Mouse (Mus musculus) stomach, embryonic 14.5 days (tissue): Measurements from ENCODE around the gene Naa11. TPM values are rescaled to one million over a fixed set of nuclear protein-coding genes. Genes with fewer than 3 reads are reported as not detected.
A peak's percentile ranks its signal among the peaks of the same experiment; 100 is the strongest.

Source experiments
- ATAC-seq: fragments of 200-750 bp; cut with Nextera tagmentation; 2 replicates; pipeline ENCODE4 v1.8.0; 2017; ENCODE audit warnings: low read depth, moderate TSS enrichment; ENCODE audit not compliant: insufficient number of reproducible peaks, insufficient read depth, low FRiP score
- H3K27ac ChIP-seq: fragments of 300-500 bp; sonication (generic); 2 replicates; pipeline ENCODE4 v1.5.1; 2014; ENCODE audit warnings: mild to moderate bottlenecking, low read length, moderate library complexity, mixed read lengths
- H3K27me3 ChIP-seq: fragments of 300-500 bp; sonication (generic); 2 replicates; pipeline ENCODE4 v1.6.1; 2014; ENCODE audit warnings: low read length, control low read depth, mixed read lengths; ENCODE audit not compliant: control insufficient read depth, insufficient read depth
- H3K36me3 ChIP-seq: fragments of 300-500 bp; sonication (generic); 2 replicates; pipeline ENCODE4 v1.6.1; 2014; ENCODE audit warnings: mild to moderate bottlenecking, control low read depth, low read length, moderate library complexity, mixed read lengths; ENCODE audit not compliant: control insufficient read depth, insufficient read depth
- H3K4me1 ChIP-seq: fragments of 300-500 bp; sonication (generic); 2 replicates; pipeline ENCODE4 v1.6.1; 2014; ENCODE audit warnings: low read length, control low read depth, mixed read lengths; ENCODE audit not compliant: control insufficient read depth, insufficient read depth
- H3K4me2 ChIP-seq: fragments of 300-500 bp; sonication (generic); replicated peaks from 2 replicates; pipeline ENCODE4 v1.6.1; 2014; ENCODE audit warnings: low read depth, low read length, control low read depth
- H3K4me3 ChIP-seq: fragments of 300-500 bp; sonication (generic); 2 replicates; pipeline ENCODE4 v1.5.1; 2014; ENCODE audit warnings: low read depth, low read length, control low read depth
- H3K9ac ChIP-seq: fragments of 300-500 bp; sonication (generic); replicated peaks from 2 replicates; pipeline ENCODE4 v1.6.1; 2014; ENCODE audit warnings: low read depth, mild to moderate bottlenecking, control low read depth, low read length, moderate library complexity, mixed read lengths
- H3K9me3 ChIP-seq: fragments of 300-500 bp; sonication (generic); 2 replicates; pipeline ENCODE4 v1.6.1; 2016; ENCODE audit warnings: low read depth, low read length, control low read depth; ENCODE audit not compliant: control insufficient read depth
- WGBS: fragments of 180-500 bp; shearing (Covaris S2); extraction: QIAGEN DNeasy Blood & Tissue Kit; methylation state at CpG from one replicate; pipeline ENCODE4 v1.1.7; 2014; 5-methylcytosine and 5-hydroxymethylcytosine counted together
- polyA plus RNA-seq: library from polyadenylated mRNA; unstranded; fragments of >200 nt; fragmentation: Nextera tagmentation; extraction: Ambion mirVana; gene quantifications from 2 replicates; pipeline ENCODE4 v1.2.1, GENCODE M21; 2014

The Naa11 gene
- polyA plus RNA-seq, 1 experiment from 2014 or later = 0.07 TPM

DNA sequence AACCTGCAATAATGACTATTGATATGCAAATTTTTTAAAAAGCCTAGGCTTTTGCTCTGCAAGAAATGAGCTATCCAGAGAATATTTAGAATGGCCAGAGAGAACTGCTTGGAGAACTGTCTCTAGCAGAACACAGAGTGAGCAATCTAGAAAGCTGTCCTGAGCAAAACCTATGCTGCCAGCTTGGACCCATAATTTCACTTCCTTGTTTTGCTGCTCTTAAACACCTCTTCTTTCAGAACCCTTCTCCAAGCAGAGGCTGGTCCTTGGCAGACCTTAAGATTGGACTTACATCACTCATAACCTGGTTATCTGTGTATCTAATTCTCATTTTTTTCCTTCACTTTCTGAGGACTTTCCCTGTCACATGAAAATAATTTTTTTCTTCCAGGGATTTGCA, 8.9 kb upstream of the Naa11 start:
- ATAC-seq = no peak
- no peaks in the 10 kb centered on the region for H3K27me3 ChIP-seq
- no peak overlapping the region for H3K4me3 ChIP-seq
- no peaks in the 10 kb centered on the region for H3K4me1 ChIP-seq
- no peak overlapping the region for H3K4me2 ChIP-seq
- no peak overlapping the region for H3K9ac ChIP-seq
- no peaks in the 10 kb centered on the region for H3K36me3 ChIP-seq
- H3K9me3 ChIP-seq = no peaks in the 10 kb centered on the region
- H3K27ac ChIP-seq = no peak overlapping the region

DNA sequence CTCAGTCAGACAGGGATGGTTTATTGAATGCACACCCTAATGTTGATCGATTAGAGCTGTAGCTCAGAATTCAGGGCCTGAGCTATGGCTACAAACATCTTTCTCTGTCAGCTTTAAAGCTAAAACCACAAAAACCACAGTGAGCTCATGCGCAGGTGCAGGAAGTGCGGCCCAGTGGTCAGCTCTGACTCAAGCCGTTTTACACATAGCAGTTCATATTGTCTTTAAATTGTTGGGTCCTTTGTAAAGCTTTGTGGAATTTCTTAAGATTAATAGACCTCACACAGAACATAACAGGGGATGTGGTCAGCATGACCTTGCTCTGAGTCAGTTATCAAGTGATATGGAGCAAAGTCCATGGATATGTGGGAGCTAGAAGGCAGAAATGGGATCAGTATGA, 5.4 kb upstream of the Naa11 start:
- no peaks in the 10 kb centered on the region for H3K36me3 ChIP-seq
- 82% methylated on average over 4 of the region's 4 CpGs for WGBS
- H3K9ac ChIP-seq = no peak overlapping the region
- H3K4me3 ChIP-seq = no peak overlapping the region
- H3K27ac ChIP-seq = no peak overlapping the region
- H3K4me2 ChIP-seq = no peak overlapping the region
- no peak for ATAC-seq
- no peaks in the 10 kb centered on the region for H3K4me1 ChIP-seq
- H3K27me3 ChIP-seq = no peaks in the 10 kb centered on the region
- H3K9me3 ChIP-seq = no peaks in the 10 kb centered on the region

DNA sequence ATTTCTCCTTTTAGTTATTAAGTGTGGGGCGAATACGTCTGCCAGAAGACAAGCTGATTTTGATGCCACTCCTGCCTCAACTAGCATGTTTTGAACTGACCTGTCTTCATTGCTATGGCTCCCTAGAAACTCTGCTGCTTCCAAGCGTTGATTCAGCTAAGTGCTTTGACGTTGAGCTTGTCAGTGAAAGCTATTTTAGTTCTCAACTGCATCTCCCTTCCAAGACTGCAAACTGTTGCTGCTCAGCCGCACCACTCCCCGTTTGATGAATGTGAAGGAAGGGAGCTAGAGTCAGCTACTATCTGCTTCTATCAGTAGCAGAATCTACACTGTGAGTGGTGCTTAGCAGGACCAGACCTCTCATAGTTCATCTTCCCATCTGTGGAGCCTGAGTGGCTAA, 4.6 kb downstream of the Naa11 start:
- no peak for ATAC-seq

DNA sequence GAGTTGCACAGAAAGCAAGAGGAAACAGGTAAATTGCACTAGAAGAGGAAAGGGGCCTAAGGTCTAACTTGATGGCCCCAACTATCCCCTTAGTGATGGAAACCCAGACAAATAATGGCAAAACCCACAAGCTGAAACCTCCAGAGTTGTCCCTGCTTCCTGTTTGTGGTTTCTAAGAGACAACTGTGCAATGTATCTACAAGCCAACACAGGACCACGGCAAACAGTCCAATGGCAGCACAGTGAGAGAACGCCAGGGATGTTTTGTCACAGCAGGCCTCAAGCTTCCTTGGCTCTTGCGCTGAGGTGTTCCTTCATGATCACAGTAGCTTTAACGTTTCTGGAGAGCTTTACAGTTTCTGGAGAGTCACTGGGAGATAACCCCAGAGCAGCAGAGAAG, 7.8 kb downstream of the Naa11 start:
- Histone ChIP-seq H3K9ac (no peak overlapping the region), H3K4me2 (no peak overlapping the region), H3K27ac (no peak overlapping the region), H3K27me3 (no peaks in the 10 kb centered on the region), H3K9me3 (no peaks in the 10 kb centered on the region), H3K4me1 (peaks cover 4% of the 10 kb centered on the region; the same call in 1 of the 2 replicates), H3K36me3 (no peaks in the 10 kb centered on the region), H3K4me3 (no peak overlapping the region)
- no peak for ATAC-seq
- 77% methylated on average over 4 of the region's 4 CpGs for WGBS

More for the DNA sequence above, 4.6 kb downstream of the Naa11 start:
- Histone ChIP-seq H3K9me3 (no peaks in the 10 kb centered on the region), H3K9ac (no peak overlapping the region), H3K4me3 (no peak overlapping the region), H3K4me1 (peaks cover 4% of the 10 kb centered on the region; the same call in 1 of the 2 replicates), H3K27ac (no peak overlapping the region), H3K27me3 (no peaks in the 10 kb centered on the region), H3K36me3 (no peaks in the 10 kb centered on the region), H3K4me2 (no peak overlapping the region)
- WGBS = 56% methylated on average over 6 of the region's 6 CpGs

DNA sequence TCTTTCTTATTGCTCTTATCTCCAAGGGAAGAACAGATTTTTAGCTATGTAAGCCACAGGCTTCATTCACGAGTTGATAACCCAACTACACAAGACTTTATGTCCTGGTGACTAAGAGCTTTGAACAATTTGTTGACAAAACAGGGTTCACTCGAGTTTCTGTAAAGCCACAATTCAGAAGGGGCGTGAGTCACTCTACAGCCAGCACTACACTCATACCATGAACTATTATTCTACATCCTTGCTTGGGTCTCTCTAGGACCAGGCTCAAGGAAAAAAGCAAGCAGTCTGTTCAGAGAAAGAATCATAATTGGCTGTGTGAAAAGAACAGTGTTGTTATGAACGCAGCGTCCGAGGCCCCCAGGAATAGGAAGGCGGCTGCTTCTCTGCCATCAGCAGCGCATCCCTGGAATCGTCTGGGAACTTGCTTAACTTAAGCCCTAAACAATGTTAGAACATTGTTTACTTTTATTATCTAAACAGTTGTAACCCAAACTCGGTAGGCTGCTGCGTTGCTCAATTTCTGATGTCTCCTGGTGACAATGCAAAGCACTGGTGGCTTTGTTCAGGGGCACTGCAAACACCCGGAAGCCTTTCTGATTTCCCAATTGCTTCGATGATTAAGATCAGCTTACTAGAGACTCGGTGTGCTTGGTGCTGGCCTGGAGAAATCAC, 9.5 kb downstream of the Naa11 start:
- no peak overlapping the region for H3K27ac ChIP-seq
- peaks cover 4% of the 10 kb centered on the region; the same call in 1 of the 2 replicates for H3K4me1 ChIP-seq
- H3K36me3 ChIP-seq = no peaks in the 10 kb centered on the region
- H3K9me3 ChIP-seq = no peaks in the 10 kb centered on the region
- WGBS = 28% methylated on average over 14 of the region's 14 CpGs
- H3K9ac ChIP-seq = no peak overlapping the region
- no peaks in the 10 kb centered on the region for H3K27me3 ChIP-seq
- no peak for ATAC-seq
- peak overlapping the region; percentile 32 for H3K4me2 ChIP-seq
- no peak overlapping the region for H3K4me3 ChIP-seq

DNA sequence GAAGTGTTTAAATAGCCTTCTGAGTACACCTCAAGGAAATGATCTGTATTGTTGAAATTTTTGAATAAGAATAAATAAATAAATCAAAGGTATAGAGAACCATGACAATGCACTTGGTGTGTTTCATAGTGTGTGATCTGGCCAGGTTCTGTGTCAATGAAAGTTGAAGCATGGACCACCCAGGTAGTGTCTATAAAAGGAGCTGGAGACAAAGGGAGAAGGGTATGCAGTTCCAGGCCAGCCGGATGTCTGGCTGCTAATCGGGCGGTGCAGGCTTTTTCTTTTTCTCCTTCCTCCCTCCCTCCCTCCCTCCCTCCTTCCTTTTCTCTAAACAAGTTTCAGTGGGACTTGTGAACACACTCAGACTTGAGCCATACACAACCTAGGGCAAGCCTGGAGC, 12.2 kb downstream of the Naa11 start:
- H3K4me2 ChIP-seq = no peak overlapping the region
- no peak overlapping the region for H3K9ac ChIP-seq
- no peaks in the 10 kb centered on the region for H3K36me3 ChIP-seq
- H3K4me3 ChIP-seq = no peak overlapping the region
- peaks cover 4% of the 10 kb centered on the region; the same call in 1 of the 2 replicates for H3K4me1 ChIP-seq
- ATAC-seq = 0 out of 2 replicates have a peak, but pooled peaks have one; percentile 49
- no peaks in the 10 kb centered on the region for H3K27me3 ChIP-seq
- H3K27ac ChIP-seq = no peak overlapping the region
- 37% methylated on average over 3 of the region's 3 CpGs for WGBS
- H3K9me3 ChIP-seq = no peaks in the 10 kb centered on the region

DNA sequence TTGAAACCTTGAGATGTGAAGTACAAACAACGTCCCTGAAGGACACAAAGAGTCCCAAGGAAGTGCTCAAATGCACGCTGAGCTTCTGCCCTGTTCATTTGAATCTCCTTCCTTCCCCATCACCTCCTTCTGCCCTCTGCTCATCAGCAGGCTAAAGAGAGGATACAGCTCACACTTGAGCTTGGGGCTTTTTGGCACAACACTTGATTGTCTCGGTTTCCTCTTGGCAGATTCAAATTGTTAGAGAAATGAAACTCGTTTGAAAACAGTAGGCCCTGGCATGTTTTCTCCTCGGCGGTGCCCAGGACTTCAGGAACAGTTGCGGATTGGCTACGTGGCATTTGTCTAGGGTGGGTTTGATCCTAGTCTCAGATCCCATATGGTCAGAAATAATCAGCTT, 27.4 kb downstream of the Naa11 start:
- Histone ChIP-seq H3K4me2 (no peak overlapping the region), H3K27ac (no peak overlapping the region), H3K27me3 (no peaks in the 10 kb centered on the region), H3K4me1 (no peaks in the 10 kb centered on the region), H3K9ac (no peak overlapping the region), H3K9me3 (no peaks in the 10 kb centered on the region), H3K36me3 (no peaks in the 10 kb centered on the region), H3K4me3 (no peak overlapping the region)
- 75% methylated on average over 8 of the region's 8 CpGs for WGBS
- no peak for ATAC-seq

DNA sequence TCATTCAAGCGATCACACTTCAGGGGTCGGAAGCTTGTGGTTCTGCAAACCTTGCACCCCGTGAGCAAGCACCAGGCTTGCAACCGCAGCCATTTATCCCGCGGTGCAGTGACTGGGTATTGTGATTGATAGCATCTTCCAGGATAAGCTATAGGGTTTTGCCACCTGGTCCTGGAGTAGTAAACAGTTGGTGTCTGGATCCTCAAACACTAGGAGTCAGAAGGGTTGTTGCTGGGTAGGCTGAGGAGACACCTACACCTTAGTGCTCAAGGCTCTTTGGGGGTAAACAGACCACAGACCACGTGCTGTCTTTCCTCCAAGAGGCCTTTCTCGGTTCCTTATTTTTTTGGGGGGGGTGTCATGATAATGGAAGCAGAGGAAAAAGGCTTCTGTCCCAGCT, 27.9 kb downstream of the Naa11 start:
- H3K27ac ChIP-seq = no peak overlapping the region
- no peak overlapping the region for H3K4me2 ChIP-seq
- no peaks in the 10 kb centered on the region for H3K4me1 ChIP-seq
- no peak for ATAC-seq
- H3K9me3 ChIP-seq = no peaks in the 10 kb centered on the region
- H3K36me3 ChIP-seq = no peaks in the 10 kb centered on the region
- no peak overlapping the region for H3K4me3 ChIP-seq
- no peak overlapping the region for H3K9ac ChIP-seq
- WGBS = 39% methylated on average over 8 of the region's 8 CpGs
- H3K27me3 ChIP-seq = no peaks in the 10 kb centered on the region

DNA sequence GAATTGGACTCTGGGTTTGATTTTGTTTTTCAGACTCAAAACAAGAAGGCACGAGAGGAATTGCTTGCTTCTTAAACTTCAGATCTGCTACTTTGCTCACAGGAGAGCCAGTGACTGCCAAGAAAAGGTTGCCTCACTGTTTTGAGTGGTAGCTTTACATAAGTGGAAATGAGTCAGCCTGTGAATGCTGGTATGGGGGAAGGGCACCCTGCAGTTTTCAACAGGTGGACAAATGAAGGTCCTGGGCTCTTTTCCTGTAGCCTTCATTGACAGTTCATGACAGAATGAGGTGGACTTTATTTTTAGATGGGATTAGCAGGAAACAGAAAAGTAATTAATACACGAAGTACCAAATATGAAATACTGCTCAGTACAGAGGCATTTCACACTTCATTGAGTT, 29.6 kb downstream of the Naa11 start:
- H3K4me2 ChIP-seq = no peak overlapping the region
- no peak overlapping the region for H3K9ac ChIP-seq
- no peaks in the 10 kb centered on the region for H3K27me3 ChIP-seq
- no peak overlapping the region for H3K4me3 ChIP-seq
- ATAC-seq = no peak
- no peaks in the 10 kb centered on the region for H3K9me3 ChIP-seq
- no peak overlapping the region for H3K27ac ChIP-seq
- H3K4me1 ChIP-seq = no peaks in the 10 kb centered on the region
- H3K36me3 ChIP-seq = no peaks in the 10 kb centered on the region
- WGBS = 65% methylated on average over 2 of the region's 2 CpGs
